Mouse (Mus musculus): ENCODE measurements around the gene Bmp2. TPM values are rescaled to one million over a fixed set of nuclear protein-coding genes. Genes with fewer than 3 reads are reported as not detected.
A peak's percentile ranks its signal among the peaks of the same experiment; 100 is the strongest.

Bmp2 gene
- not detected in 3 replicates for total RNA-seq (2017)

DNA sequence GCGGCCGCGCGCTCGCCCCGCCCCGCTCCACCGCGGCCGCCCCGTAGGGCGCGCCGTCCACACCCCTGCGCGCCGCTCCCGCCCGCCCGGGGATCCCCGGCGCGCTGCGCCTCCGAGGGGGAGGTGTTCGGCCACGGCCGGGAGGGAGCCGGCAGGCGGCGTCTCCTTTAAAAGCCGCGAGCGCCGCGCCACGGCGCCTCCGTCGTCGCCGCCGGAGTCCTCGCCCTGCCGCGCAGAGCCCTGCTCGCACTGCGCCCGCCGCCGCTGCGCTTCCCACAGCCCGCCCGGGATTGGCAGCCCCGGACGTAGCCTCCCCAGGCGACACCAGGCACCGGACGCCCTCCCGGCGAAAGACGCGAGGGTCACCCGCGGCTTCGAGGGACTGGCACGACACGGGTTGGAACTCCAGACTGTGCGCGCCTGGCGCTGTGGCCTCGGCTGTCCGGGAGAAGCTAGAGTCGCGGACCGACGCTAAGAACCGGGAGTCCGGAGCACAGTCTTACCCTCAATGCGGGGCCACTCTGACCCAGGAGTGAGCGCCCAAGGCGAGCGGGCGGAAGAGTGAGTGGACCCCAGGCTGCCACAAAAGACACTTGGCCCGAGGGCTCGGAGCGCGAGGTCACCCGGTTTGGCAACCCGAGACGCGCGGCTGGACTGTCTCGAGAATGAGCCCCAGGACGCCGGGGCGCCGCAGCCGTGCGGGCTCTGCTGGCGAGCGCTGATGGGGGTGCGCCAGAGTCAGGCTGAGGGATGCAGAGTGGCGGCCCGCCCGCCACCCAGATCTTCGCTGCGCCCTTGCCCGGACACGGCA, at the start of gene Bmp2:
Gene Bmp2, plus strand, starts transcription at position 129 of the 811 bp plus-strand sequence.
- no peak for ATAC-seq (replicated peaks; ENCODE audit: insufficient number of reproducible peaks, low FRiP score, low TSS enrichment, poor library complexity, severe bottlenecking)

GRCm38 (mm10) chr2:133505678-133506077, 46.3 kb upstream of the Bmp2 start:
- ATAC-seq (replicated peaks; ENCODE audit: insufficient number of reproducible peaks, low FRiP score, low TSS enrichment, poor library complexity, severe bottlenecking), result no peak

DNA sequence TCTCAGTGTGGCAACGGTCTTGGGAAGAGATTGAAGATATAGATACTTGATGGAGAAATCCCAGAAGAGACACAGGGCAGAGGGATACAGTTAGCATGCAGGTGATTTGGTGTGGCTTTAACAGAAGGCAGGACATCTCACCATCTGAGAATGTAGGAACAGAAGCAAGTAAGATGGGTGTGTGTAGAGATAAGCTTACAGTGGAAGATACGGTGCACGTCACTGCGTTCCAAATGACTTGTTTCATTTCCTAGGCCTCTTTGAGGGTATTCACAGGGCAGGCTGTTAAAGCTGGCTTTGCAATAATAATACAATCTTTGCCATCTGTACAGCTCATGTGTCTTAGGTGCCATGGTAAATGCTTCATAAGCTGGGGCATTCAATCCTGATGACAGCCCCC, 44.9 kb upstream of the Bmp2 start:
- ATAC-seq (replicated peaks; ENCODE audit: insufficient number of reproducible peaks, low FRiP score, low TSS enrichment, poor library complexity, severe bottlenecking), result no peak

DNA sequence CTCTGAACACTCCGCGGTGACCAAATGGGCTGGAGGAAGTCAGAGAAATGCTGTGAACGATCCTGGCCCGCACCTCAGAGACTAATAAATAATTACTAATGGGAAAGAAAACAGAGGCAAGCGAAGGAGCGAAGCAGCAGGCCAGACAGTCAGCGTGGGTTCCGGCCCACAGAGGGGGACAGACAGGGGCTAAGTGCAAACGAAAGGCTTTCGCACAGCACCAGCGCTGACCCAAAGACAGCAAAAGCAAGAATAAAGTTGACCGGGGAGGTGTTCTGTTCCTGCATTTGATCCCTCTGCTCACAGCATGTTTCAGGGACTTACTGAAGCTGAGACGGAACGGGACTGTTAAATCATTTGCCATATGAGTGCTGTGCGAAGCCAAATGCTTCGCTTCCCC, 42.8 kb upstream of the Bmp2 start:
- no peak for ATAC-seq (replicated peaks; ENCODE audit: insufficient number of reproducible peaks, low FRiP score, low TSS enrichment, poor library complexity, severe bottlenecking)

GRCm38 (mm10) chr2:133511011-133511779, 40.8 kb upstream of the Bmp2 start:
- 0 out of 2 replicates have a peak, but pooled peaks have one; percentile 34 for ATAC-seq (replicated peaks; ENCODE audit: insufficient number of reproducible peaks, low FRiP score, low TSS enrichment, poor library complexity, severe bottlenecking)

- ATAC-seq (replicated peaks; ENCODE audit: insufficient number of reproducible peaks, low FRiP score, low TSS enrichment, poor library complexity, severe bottlenecking), result no peak
Observed at GRCm38 (mm10) chr2:133516331-133517046, 35.5 kb upstream of the Bmp2 start.

GRCm38 (mm10) chr2:133517867-133518266, 34.1 kb upstream of the Bmp2 start:
- ATAC-seq (replicated peaks; ENCODE audit: insufficient number of reproducible peaks, low FRiP score, low TSS enrichment, poor library complexity, severe bottlenecking), result no peak

DNA sequence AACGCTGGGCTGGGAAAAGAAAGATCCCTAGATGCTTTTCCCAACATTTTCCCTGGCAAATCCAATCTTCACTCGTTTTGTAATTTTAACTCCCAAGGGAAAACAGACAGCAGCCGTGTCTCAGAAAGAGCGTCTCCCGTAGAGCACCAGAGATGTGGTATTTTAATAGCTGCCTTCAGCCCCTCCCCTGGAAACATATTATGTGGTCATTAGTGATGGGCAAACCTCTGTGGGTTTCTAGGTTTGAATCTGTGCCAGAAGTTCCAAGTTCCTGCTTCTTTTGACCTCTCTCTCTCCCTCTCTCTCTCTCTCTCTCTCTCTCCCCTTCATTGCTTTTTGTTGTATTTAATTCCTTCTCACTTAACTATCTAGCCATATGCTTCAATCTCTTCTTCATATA, 30.8 kb upstream of the Bmp2 start:
- ATAC-seq (replicated peaks; ENCODE audit: insufficient number of reproducible peaks, low FRiP score, low TSS enrichment, poor library complexity, severe bottlenecking), result no peak

DNA sequence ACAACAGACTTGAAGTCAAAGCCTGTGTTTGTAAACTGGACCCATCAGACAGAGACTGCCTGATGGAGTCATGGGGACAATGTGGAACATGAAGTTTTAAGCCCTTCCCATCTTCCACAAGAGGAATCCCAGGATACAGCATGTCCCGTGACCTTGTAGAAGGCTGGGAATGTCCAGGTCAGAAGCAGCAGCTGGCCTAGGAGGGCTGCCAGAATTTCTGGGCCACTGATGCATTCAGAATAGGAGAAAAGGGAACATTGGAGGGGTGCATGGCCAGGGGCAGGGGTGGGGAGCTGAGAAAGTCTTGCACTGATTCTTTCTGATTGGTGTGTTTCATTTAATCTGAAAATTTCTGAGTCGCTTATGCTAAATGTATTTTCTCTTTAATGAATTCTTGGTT, 29.8 kb upstream of the Bmp2 start:
- ATAC-seq (replicated peaks; ENCODE audit: insufficient number of reproducible peaks, low FRiP score, low TSS enrichment, poor library complexity, severe bottlenecking), result no peak

- no peak for ATAC-seq (replicated peaks; ENCODE audit: insufficient number of reproducible peaks, low FRiP score, low TSS enrichment, poor library complexity, severe bottlenecking)
Observed at GRCm38 (mm10) chr2:133525621-133526181, 26.3 kb upstream of the Bmp2 start.

- no peak for ATAC-seq (replicated peaks; ENCODE audit: insufficient number of reproducible peaks, low FRiP score, low TSS enrichment, poor library complexity, severe bottlenecking)
Observed at GRCm38 (mm10) chr2:133529396-133529795, 22.6 kb upstream of the Bmp2 start.

DNA sequence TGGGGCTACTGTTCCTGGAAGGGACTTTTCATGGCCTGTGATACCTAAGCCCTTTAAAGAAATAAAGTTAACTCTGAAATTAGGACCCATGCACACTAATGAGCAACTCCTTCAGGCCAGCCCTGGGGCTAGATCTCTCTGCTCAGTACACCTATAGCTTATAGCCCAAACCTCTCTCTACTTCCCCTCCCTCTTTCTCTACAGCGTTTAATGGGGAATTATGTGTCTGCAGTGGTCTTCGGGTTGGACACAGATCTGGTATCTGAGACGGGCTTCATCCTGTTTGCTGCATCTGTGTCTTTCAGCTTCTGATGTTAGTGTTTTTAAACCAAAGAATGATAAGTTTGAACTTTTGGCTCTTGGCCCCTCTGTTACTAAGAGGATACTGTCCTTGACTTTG, 18.9 kb upstream of the Bmp2 start:
- ATAC-seq (replicated peaks; ENCODE audit: insufficient number of reproducible peaks, low FRiP score, low TSS enrichment, poor library complexity, severe bottlenecking), result no peak

DNA sequence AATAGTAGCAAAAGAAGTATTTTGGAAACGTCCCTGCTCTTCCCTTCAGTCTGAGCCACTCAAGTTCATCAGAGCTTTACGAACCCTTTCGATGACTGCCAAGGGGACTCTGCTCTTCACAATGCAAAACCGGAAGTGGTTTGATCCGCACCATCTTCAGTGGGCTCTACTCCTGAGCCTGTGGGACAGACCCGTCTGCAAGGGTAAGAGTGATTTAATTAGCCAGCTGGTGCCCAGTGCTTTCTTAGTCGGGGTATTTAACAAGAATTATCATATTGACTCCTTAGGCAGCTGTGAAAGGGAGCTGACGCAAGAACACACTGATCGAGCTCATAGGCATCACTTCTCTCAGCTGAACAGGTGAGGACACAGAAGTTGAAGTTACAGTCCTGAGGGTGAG, 16.5 kb upstream of the Bmp2 start:
- ATAC-seq (replicated peaks; ENCODE audit: insufficient number of reproducible peaks, low FRiP score, low TSS enrichment, poor library complexity, severe bottlenecking), result no peak

DNA sequence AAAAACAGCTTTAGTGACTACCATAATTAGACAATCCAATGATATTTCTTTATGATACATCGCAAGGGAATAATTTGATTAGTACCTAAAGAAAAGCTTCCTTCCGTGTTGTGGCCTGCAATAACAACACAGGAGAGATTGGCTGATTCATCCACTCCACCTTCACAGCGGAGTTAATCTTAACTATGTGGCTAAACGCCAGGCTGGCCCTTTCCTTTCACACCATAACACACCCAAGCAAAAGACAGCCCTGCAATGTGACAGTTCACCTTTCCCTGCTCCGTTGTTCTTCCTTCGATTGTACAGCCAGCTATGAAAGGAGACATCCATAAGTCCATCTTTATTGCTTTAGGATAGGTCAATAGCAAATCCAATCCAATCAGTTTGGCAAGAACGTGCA, 15.1 kb upstream of the Bmp2 start:
- ATAC-seq (replicated peaks; ENCODE audit: insufficient number of reproducible peaks, low FRiP score, low TSS enrichment, poor library complexity, severe bottlenecking), result no peak

DNA sequence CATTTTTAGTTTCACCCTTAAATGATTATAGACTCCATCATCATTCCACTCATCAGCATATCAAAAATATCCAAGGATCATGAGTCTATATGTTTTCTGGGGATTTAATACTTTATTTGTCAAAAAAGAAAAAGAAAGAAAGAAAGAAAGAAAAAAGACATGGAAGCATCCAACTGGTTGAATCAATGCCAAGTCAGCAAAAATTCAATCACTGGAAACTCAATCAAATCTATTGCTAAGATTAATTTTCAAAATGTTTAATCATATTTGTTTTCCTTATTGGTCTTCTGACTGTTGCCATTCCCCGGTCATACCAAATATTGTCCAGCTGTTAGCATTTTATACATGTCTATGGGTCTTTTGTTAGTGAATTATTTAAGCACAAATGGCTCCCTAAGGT, 11.3 kb upstream of the Bmp2 start:
- no peak for ATAC-seq (replicated peaks; ENCODE audit: insufficient number of reproducible peaks, low FRiP score, low TSS enrichment, poor library complexity, severe bottlenecking)

DNA sequence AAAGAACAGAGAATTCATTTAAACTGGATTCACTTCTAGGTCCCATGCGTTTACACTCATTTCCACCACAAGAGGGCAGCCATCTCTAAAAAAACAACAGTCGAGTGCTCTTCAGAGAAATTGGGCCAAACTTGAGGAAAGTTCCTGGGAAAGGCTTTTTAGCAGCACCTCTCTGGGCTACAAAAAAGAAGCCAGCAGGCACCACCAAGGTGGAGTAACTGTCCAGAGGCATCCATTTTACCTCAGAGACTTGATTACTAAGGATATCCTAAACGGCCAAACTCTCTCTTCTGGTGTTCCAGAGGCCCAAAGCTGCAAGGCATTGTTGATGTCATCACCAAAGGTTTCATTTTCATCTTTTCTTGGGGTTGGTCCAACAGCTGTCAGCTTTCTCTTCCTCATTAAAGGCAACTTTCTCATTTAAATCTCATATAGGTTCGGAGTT, 1.7 kb upstream of the Bmp2 start:
- no peak for ATAC-seq (replicated peaks; ENCODE audit: insufficient number of reproducible peaks, low FRiP score, low TSS enrichment, poor library complexity, severe bottlenecking)

GRCm38 (mm10) chr2:133552842-133553465, 995 bp downstream of the Bmp2 start:
- no peak for ATAC-seq (replicated peaks; ENCODE audit: insufficient number of reproducible peaks, low FRiP score, low TSS enrichment, poor library complexity, severe bottlenecking)

- no peak for ATAC-seq (replicated peaks; ENCODE audit: insufficient number of reproducible peaks, low FRiP score, low TSS enrichment, poor library complexity, severe bottlenecking)
Observed at GRCm38 (mm10) chr2:133553911-133554285, 1.9 kb downstream of the Bmp2 start.
